Mouse (Mus musculus): Measurements from ENCODE around the gene Rad17. TPM values are rescaled to one million over a fixed set of nuclear protein-coding genes. Genes with fewer than 3 reads are reported as not detected.

Gene Rad17
- polyA plus RNA-seq, 1 experiment from 2014 or later: 20.9 TPM

- H3K4me1 ChIP-seq (replicated peaks): no peaks in the 10 kb centered on the region; the same call in 1 of the 2 replicates
- 57% methylated on average over 6 of the region's 6 CpGs for WGBS
- no peak for ATAC-seq
Observed at GRCm38 (mm10) chr13:100582144-100582543, 68.7 kb downstream of the Rad17 start.

GRCm38 (mm10) chr13:100581701-100582100 is 69.2 kb downstream of the Rad17 start:
- Histone ChIP-seq H3K27ac (no peak overlapping the region), H3K4me3 (replicated peaks) (no peak overlapping the region), H3K36me3 (no peaks in the 10 kb centered on the region), H3K9ac (replicated peaks) (no peak overlapping the region), H3K9me3 (no peaks in the 10 kb centered on the region), H3K4me2 (replicated peaks) (no peak overlapping the region), H3K4me1 (replicated peaks) (no peaks in the 10 kb centered on the region; the same call in 1 of the 2 replicates), H3K27me3 (no peaks in the 10 kb centered on the region)
- WGBS: 42% methylated on average over 3 of the region's 3 CpGs
- ATAC-seq: no peak

More at GRCm38 (mm10) chr13:100582144-100582543, 68.7 kb downstream of the Rad17 start:
- Histone ChIP-seq H3K9ac (replicated peaks) (no peak overlapping the region), H3K27me3 (no peaks in the 10 kb centered on the region), H3K9me3 (no peaks in the 10 kb centered on the region), H3K36me3 (no peaks in the 10 kb centered on the region), H3K4me2 (replicated peaks) (no peak overlapping the region), H3K27ac (no peak overlapping the region), H3K4me3 (replicated peaks) (no peak overlapping the region)

DNA sequence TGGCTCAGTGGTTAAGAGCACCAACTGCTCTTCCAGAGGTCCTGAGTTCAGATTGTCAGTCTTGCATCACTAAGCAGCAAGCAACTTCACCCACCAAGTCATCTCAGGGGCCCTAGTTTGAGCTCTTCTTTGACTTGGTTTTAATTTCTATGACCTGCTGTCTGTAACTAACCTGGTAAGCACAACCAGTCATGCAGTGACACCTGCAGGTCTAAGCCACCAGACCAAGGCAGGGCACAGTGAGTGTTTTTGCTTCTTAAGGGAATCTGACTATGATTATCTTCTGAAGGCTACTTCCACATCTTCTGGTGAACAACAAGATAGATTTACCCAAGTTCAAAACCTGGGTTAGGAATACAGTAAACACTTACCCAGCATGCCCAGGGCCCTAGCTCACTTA is 70.9 kb downstream of the Rad17 start:
- Histone ChIP-seq H3K36me3 (no peaks in the 10 kb centered on the region), H3K9ac (replicated peaks) (no peak overlapping the region), H3K4me1 (replicated peaks) (no peaks in the 10 kb centered on the region; the same call in 1 of the 2 replicates), H3K9me3 (no peaks in the 10 kb centered on the region), H3K27me3 (no peaks in the 10 kb centered on the region), H3K4me2 (replicated peaks) (no peak overlapping the region), H3K27ac (no peak overlapping the region), H3K4me3 (replicated peaks) (no peak overlapping the region)
- no peak for ATAC-seq

- no peak overlapping the region for H3K4me3 ChIP-seq (replicated peaks)
- H3K27me3 ChIP-seq: no peaks in the 10 kb centered on the region
- H3K9ac ChIP-seq (replicated peaks): no peak overlapping the region
- no peak for ATAC-seq
- no peak overlapping the region for H3K27ac ChIP-seq
- no peaks in the 10 kb centered on the region for H3K36me3 ChIP-seq
- H3K4me2 ChIP-seq (replicated peaks): no peak overlapping the region
- no peaks in the 10 kb centered on the region for H3K9me3 ChIP-seq
- WGBS: 66% methylated on average over 3 of the region's 3 CpGs
- no peaks in the 10 kb centered on the region; the same call in 1 of the 2 replicates for H3K4me1 ChIP-seq (replicated peaks)
Observed at GRCm38 (mm10) chr13:100579220-100579619, 71.6 kb downstream of the Rad17 start.

GRCm38 (mm10) chr13:100575950-100576349 is 74.9 kb downstream of the Rad17 start:
- H3K9me3 ChIP-seq: no peaks in the 10 kb centered on the region
- no peaks in the 10 kb centered on the region for H3K27me3 ChIP-seq
- no peaks in the 10 kb centered on the region for H3K36me3 ChIP-seq
- 83% methylated on average over 2 of the region's 2 CpGs for WGBS
- H3K4me1 ChIP-seq (replicated peaks): no peaks in the 10 kb centered on the region
- ATAC-seq: no peak
- no peak overlapping the region for H3K9ac ChIP-seq (replicated peaks)
- H3K4me3 ChIP-seq (replicated peaks): no peak overlapping the region
- H3K27ac ChIP-seq: no peak overlapping the region
- no peak overlapping the region for H3K4me2 ChIP-seq (replicated peaks)

DNA sequence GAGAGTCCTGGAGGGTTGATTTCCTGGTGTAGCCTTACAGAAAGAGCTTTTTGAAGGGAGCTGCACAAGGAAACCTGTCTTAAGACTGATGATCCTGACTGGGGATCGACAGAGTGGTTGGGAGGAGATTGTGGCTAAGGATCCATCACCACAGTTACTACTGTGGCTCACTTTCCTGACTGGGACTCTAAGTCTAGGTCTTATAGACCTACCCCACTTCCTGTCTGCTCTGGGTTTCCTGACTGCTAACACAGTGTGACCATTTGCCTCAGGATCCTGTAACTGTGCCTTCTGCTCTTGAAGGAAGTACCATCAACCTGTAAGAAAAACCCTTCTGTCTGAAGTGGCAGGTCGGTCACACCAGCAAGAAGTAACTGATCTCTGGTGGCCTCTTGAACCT is 80.1 kb downstream of the Rad17 start:
- Histone ChIP-seq H3K9ac (replicated peaks) (no peak overlapping the region), H3K4me3 (replicated peaks) (no peak overlapping the region), H3K36me3 (no peaks in the 10 kb centered on the region), H3K9me3 (no peaks in the 10 kb centered on the region), H3K4me1 (replicated peaks) (no peaks in the 10 kb centered on the region), H3K4me2 (replicated peaks) (no peak overlapping the region), H3K27ac (no peak overlapping the region), H3K27me3 (no peaks in the 10 kb centered on the region)
- ATAC-seq: no peak
- 73% methylated on average over 2 of the region's 2 CpGs for WGBS

DNA sequence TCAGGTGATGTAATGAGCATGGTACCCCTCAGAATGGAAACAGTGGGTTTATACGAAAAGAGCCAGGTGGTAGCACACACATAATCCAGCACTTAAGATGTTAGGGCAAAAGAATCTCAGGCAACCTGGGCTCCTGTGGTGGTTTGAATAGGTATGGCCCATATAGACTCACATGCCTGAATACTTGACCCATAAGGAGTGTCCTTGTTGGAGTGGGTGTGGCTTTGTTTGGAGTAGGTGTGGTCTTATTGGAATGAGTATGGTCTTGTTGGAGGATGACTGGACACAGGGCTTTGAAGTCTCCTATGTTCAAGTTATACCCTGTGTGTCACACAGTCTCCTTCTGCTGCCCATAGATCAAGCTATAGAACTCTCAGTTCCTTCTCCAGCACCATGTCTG is 82.5 kb downstream of the Rad17 start:
- no peak overlapping the region for H3K27ac ChIP-seq
- no peaks in the 10 kb centered on the region for H3K27me3 ChIP-seq
- H3K4me1 ChIP-seq (replicated peaks): no peaks in the 10 kb centered on the region
- WGBS: 94% methylated on average over 1 of the region's 1 CpGs
- H3K9me3 ChIP-seq: no peaks in the 10 kb centered on the region
- no peak for ATAC-seq
- no peaks in the 10 kb centered on the region for H3K36me3 ChIP-seq
- no peak overlapping the region for H3K4me2 ChIP-seq (replicated peaks)
- no peak overlapping the region for H3K4me3 ChIP-seq (replicated peaks)
- no peak overlapping the region for H3K9ac ChIP-seq (replicated peaks)

Other genes starting within 250 kb of the Rad17 start
- gene Naip1, start 198.2 kb downstream of the Rad17 start, polyA plus RNA-seq (2015; fragmentation: Nextera tagmentation; extraction: Ambion mirVana): not detected in 2 replicates
- gene Gtf2h2, start 158.5 kb downstream of the Rad17 start, polyA plus RNA-seq (2015; fragmentation: Nextera tagmentation; extraction: Ambion mirVana): 75.9 and 79.6 TPM in 2 replicates
- 3.6 and 4.3 TPM in 2 replicates for gene Ocln, start 98.3 kb downstream of the Rad17 start, polyA plus RNA-seq (2015; fragmentation: Nextera tagmentation; extraction: Ambion mirVana)
- 1.5 and 2.3 TPM in 2 replicates for gene Marveld2, start 34.1 kb downstream of the Rad17 start, polyA plus RNA-seq (2015; fragmentation: Nextera tagmentation; extraction: Ambion mirVana)
- gene Ak6, start 72 bp downstream of the Rad17 start, polyA plus RNA-seq (2015; fragmentation: Nextera tagmentation; extraction: Ambion mirVana): 339 and 353 TPM in 2 replicates
- gene Taf9, start 528 bp upstream of the Rad17 start, polyA plus RNA-seq (2015; fragmentation: Nextera tagmentation; extraction: Ambion mirVana): 21.6 and 24.0 TPM in 2 replicates
- 1.5 and 2.1 TPM in 2 replicates for gene Ccdc125, start 18.7 kb upstream of the Rad17 start, polyA plus RNA-seq (2015; fragmentation: Nextera tagmentation; extraction: Ambion mirVana)
- 54.1 and 58.0 TPM in 2 replicates for gene Cdk7, start 79.9 kb upstream of the Rad17 start, polyA plus RNA-seq (2015; fragmentation: Nextera tagmentation; extraction: Ambion mirVana)
- 122 and 137 TPM in 2 replicates for gene Mrps36, start 93.6 kb upstream of the Rad17 start, polyA plus RNA-seq (2015; fragmentation: Nextera tagmentation; extraction: Ambion mirVana)
- gene Cenph, start 124.8 kb upstream of the Rad17 start, polyA plus RNA-seq (2015; fragmentation: Nextera tagmentation; extraction: Ambion mirVana): 14.5 and 16.2 TPM in 2 replicates
- gene Ccnb1, start 135.5 kb upstream of the Rad17 start, polyA plus RNA-seq (2015; fragmentation: Nextera tagmentation; extraction: Ambion mirVana): 119 and 130 TPM in 2 replicates
- 30.3 and 32.5 TPM in 2 replicates for gene Slc30a5, start 182.4 kb upstream of the Rad17 start, polyA plus RNA-seq (2015; fragmentation: Nextera tagmentation; extraction: Ambion mirVana)

All from midbrain, embryonic 13.5 days (tissue).